Mouse (Mus musculus) olfactory bulb, adult 2 months (tissue): ENCODE measurements around the gene Dnajc7.

ENCODE experiments used
- CTCF ChIP-seq: fragments of 200-500 bp; IDR thresholded peaks from 2 replicates; pipeline ENCODE4 v1.5.1; 2012; ENCODE audit warnings: low read depth, mild to moderate bottlenecking, low read length, moderate library complexity; ENCODE audit not compliant: insufficient read depth
- POLR2A ChIP-seq: fragments of 200-500 bp; IDR thresholded peaks from 2 replicates; pipeline ENCODE4 v1.6.1; 2012; ENCODE audit warnings: mild to moderate bottlenecking, low read depth, low read length, moderate library complexity; ENCODE audit not compliant: insufficient read depth

DNA sequence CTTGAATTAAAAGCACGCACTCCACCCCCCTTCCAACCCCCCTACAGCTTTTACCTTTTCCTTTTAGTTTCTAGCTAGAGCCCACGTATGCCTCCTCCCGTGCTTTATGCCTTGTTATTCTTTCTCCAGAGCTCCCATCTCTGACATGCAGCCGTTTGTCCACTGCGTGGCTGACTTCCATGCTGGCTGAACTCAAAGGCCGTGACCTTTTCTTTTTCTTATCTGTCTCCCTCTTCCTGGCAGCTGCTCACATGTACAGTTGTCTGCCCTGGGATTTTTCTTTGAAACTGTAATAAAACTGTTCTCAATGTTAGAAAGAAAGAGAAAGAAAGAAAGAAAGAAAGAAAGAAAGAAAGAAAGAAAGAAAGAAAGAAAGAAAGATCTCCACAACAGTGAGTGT lies 79.0 kb downstream of the Dnajc7 start:
- TF ChIP-seq CTCF = no peak
- no peak for TF ChIP-seq POLR2A
